Mouse (Mus musculus) heart, postnatal 25 days (tissue): ENCODE results near the gene Lrch3. TPM values are rescaled to one million over a fixed set of nuclear protein-coding genes. Genes with fewer than 3 reads are reported as not detected.
"Not testable (repeated sequence)": the region's sequence is repeated elsewhere in the genome, so short reads cannot be mapped to it uniquely, and the experiment has no call there.

Experiments used
- DNase-seq: peaks from one replicate; pipeline ENCODE4 v3.0.0; 2022; ENCODE audit warnings: low spot score
- intact Hi-C: fragments of 180-260 bp; cut with DNase I; formaldehyde crosslinking; loops from one replicate; pipeline ENCODE4 v1.15.1; 2025
- total RNA-seq, 2 experiments: library from RNA; stranded (reverse); gene quantifications; 2 replicates each; pipeline ENCODE4 v1.2.3; 2021

The Lrch3 gene
- total RNA-seq, 2 experiments from 2014 or later: 25.9 to 27.2 TPM

GRCm38 (mm10) chr16:32902051-32902428 is 11.9 kb upstream of the Lrch3 start:
- intact Hi-C loops: no loop called here
- no peak for DNase-seq

- no peak for DNase-seq
- intact Hi-C loops: loop anchor here (5.0 kb wide), 1 partner anchor 66 kb away; no protein-coding TSS in a partner anchor
Measured at GRCm38 (mm10) chr16:32906186-32906585, 7.7 kb upstream of the Lrch3 start.

- no peak for DNase-seq
- intact Hi-C loops: loop anchor here (5.0 kb wide), 1 partner anchor 66 kb away; no protein-coding TSS in a partner anchor
Measured at GRCm38 (mm10) chr16:32906727-32907126, 7.2 kb upstream of the Lrch3 start.

- DNase-seq: no peak
- intact Hi-C loops: loop anchor here (5.0 kb wide), 1 partner anchor 34 kb away; no protein-coding TSS in a partner anchor
Measured at GRCm38 (mm10) chr16:32913212-32913611, 688 bp upstream of the Lrch3 start.

DNA sequence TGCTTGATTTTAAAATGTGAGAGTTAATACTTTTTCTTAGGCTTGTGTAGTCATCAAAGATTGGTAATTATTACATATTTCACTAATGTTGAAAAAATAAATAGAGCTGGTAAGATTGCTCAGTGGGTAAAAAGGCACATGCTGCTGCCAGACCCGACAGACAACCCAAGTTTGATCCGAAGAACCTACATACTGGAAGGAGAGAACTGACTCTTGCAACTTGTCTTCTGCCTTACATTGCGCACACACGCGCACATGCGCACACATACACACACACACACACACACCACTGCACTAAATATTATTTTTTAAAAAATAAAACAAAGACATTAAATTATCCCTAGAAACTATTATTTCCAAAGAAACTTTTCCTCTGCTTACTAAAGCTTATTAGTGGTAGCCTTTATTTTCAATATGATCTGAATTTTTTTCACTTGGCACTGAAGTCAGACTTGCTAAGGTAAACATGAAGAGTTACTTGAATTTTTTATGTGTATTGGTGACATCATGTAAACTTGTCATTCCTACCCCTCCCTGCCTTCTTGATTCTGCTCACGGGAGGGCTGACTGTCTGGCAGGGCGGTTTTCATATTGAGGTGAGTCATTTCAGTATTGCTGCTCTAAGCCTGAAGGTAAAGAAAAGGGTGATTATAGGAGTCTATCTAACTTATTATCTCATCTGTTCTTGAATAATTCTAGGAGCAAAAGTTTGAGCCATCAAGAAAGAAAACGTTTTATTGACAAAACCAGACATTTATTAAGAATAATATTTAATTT is 1.6 kb downstream of the Lrch3 start:
- intact Hi-C loops: no loop called here
- no peak for DNase-seq

DNA sequence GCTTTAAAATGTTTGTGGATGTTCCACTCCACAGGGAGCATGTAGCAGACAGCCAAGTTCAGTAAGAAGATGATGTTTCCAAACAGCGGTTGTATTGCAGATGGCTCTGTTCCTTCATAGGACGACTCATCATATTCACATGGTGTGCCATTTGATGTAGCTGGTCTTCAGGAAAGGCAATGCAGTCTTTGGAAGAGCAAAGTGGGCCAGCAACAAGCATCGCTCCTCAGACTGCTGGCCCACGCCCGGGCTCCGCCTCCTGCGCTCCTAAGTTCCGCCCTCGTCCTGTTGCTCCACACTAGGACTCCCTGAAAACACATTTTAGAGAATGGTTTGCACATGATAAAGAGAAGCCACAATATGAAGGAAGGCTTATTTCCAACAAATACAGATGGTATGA is 12.7 kb downstream of the Lrch3 start:
- DNase-seq, intact Hi-C loops: not testable (repeated sequence)

GRCm38 (mm10) chr16:32927044-32927443 is 13.1 kb downstream of the Lrch3 start:
- intact Hi-C loops: no loop called here
- no peak for DNase-seq

DNA sequence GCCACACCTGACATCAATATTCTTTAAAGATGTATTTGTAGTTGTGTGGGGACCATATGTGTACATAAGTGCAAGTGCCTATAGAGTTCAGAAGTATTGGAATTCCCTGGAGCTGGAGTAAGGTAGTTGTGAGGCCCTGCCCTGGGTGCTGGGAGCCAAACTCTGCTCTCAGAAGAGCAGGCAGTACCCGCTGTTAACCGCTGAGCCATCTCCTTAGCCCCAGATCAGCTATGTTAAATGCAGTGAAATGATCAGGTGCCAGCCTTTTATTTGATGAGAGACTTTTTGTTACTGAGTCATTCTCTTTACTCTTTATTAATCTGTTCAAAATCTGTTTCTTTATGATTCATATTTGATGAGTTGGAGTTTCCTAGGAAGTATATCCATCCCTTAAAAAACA is 16.0 kb downstream of the Lrch3 start:
- intact Hi-C loops: no loop called here
- DNase-seq: no peak

- intact Hi-C loops: no loop called here
- DNase-seq: no peak
Measured at GRCm38 (mm10) chr16:32934470-32934869, 20.6 kb downstream of the Lrch3 start.

DNA sequence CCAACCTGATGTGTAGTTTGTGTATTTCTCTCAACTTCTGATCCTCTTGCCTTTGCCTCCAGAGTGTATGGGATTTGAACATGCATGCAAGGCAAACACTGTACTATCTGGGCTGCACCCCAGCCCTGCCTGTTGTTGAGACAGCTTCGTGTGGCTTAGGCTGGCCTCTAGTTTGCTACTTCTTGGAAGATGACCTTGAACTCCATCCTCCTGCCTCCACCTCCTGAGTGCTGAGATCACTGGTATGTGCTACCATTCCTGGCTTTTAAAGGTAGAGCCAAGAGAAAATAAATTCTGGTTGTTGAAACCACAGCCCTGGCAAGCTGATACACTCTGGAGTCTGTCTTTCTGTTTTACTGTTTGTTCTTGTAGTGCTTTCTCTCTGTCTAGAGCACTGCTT is 21.2 kb downstream of the Lrch3 start:
- DNase-seq: no peak
- intact Hi-C loops: no loop called here

DNA sequence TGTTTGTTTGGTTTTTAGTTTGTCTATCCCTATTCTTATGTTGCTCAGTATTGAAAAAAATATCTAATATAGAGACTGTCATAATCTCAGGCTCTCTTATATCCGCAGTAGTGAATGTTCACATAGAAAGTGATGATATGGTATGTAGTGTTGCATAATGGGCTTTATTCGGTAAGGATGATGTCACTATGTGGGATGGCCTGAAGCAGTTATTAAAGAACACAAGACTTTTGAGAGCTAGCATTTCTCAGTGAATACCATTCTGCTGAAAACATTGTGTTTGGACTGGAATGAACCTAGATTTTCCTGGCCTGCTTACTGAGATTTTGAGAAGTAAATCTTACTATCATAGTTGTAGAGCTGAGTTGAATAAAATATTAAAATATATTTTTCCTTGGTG is 23.5 kb downstream of the Lrch3 start:
- no peak for DNase-seq
- intact Hi-C loops: no loop called here

GRCm38 (mm10) chr16:32939301-32939700 is 25.4 kb downstream of the Lrch3 start:
- intact Hi-C loops, DNase-seq: not testable (repeated sequence)

DNA sequence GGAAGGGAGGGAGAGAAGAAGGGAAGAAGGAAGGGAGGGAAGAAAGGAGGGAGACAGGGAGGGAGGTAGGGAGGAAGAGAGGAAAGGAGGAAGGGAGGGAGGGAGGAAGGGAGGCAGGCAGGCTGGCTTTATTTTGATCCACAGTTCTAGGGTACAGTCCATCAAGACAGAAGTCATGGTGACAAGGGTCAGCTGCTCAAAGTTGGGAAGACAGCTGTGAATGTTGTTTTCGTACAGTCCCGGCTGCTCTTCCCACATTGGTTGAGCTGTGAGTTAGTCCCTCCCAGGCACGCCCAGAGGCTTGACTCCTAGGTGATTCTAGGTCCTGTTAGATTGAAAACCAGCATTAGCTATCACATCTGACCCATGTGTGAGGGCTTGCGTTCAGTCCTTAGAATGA is 25.8 kb downstream of the Lrch3 start:
- peak; percentile 9 for DNase-seq
- intact Hi-C loops: not testable (repeated sequence)

DNA sequence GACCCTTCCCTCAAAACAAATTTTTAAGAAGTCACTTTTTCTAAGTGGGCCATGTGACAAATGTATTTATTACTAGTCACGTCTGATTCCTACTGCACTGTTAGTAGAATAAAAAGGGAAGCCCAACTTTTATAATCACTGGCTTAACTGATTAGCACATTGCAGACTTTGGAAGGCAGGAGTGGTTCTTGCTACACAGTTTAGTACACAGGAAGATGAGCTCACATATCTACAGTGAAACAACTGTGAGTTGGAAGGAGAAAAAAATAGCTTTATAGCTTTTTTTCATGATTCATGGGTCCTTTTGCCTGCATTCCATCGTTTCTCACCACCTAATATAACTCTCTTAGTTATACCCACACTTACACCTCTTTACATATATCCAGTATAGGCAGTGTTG is 27.3 kb downstream of the Lrch3 start:
- intact Hi-C loops: not testable (repeated sequence)

GRCm38 (mm10) chr16:32942694-32943093 is 28.8 kb downstream of the Lrch3 start:
- intact Hi-C loops: no loop called here

More for the DNA sequence above, 27.3 kb downstream of the Lrch3 start:
- DNase-seq: not testable (repeated sequence)

DNA sequence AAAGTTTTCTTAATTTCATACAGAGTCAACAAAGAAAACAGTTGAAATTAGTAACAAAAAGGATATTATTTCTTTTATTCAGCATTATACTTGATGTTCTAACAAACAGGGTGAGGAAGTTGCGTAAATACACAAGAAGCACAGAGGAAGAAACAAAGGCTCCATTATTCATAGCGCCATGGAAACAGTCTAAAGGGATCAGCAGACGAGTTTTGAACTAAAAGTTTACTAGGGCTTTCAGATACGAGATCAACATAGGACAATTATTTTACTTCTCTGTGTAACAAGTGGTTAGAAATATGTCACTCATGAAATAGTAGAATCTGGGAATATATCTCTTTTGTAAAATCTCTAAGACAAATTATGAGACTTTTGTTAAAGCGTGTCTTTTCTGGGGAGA is 31.5 kb downstream of the Lrch3 start:
- intact Hi-C loops: loop anchor here (5.0 kb wide), 1 partner anchor 33 kb away; the partner anchor contains the start of gene Lrch3
- no peak for DNase-seq

More at GRCm38 (mm10) chr16:32942694-32943093, 28.8 kb downstream of the Lrch3 start:
- DNase-seq: no peak

DNA sequence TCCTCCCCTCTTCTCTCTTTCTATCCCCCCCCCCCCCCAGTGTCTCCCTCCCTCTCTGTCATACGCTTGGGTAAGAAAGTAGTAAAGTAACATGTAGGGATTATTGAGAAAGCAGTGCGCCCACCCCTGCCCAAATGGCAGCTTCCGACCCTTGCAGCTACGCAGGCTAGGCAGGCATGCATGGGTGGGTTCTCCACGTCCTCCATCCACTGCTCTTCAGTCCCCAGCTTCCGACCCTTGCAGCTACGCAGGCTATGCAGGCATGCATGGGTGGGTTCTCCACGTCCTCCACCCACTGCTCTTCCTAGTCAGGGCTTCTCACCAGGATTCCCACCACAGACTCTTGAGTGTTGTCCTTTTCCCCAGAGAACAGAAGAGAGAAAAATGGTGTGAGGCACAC is 34.1 kb downstream of the Lrch3 start:
- intact Hi-C loops: loop anchor here (5.0 kb wide), 1 partner anchor 36 kb away; the partner anchor contains the start of gene Lrch3
- no peak for DNase-seq

DNA sequence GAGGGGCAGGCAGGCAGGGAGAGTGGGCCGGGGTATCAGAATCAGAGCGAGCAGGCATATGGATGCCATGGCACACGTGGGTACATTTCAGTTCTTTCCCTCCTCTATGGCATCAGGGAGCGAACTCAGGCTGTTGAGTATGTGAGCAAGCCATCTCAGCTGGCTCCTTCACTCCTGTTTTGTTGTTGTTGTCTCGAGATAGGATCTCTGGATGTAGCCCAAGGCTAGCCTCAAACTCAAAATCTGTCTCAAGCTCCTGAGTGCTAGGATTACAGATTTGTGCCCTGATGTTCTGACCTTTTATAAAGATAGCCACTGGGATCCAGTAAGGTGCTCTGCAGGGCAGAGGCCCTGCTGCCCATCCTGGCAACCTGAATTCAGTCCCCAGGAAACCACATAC is 34.8 kb downstream of the Lrch3 start:
- intact Hi-C loops: loop anchor here (5.0 kb wide), 1 partner anchor 36 kb away; the partner anchor contains the start of gene Lrch3
- DNase-seq: no peak

DNA sequence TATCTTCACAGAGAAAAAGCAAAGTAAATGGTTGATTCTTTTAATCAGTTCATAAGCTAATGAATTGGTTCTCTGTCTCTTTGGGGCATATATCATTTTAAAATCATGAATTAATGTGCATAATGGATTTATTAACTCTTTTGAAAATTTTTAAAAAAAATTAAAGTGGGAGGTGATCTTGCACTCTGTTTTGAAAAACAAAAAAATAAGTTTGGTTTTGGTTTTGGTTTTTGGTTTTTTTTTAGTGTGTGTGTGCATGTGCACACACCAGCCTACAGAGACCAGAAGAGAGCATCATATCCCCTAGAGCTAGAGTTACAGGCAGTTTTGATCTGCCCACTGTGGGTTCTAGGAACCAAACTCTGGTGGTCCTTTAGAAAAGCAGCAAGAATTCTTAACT is 35.4 kb downstream of the Lrch3 start:
- no peak for DNase-seq
- intact Hi-C loops: loop anchor here (5.0 kb wide), 1 partner anchor 37 kb away; the partner anchor contains the start of gene Lrch3

- intact Hi-C loops: no loop called here
Measured at GRCm38 (mm10) chr16:32951074-32951473, 37.2 kb downstream of the Lrch3 start.

DNA sequence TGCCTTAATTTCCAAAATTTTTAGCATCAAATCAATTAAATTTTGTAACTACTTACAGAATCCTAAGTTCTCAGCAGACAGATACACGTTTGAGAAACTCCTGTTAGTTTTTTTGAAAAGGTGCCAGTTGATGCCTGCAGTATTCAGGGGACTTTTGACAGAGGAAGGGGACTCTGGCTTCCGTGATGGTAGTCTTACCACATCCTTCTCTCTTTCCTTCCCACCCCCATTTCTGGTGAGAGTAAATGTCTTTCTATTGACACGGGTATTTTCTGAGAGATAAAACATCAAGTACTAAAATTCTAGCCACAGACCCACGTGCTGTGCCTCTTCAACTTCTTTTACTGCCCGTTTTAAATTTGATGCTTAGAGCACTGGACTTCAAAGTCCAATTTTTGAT is 39.9 kb downstream of the Lrch3 start:
- no peak for DNase-seq

More at GRCm38 (mm10) chr16:32951074-32951473, 37.2 kb downstream of the Lrch3 start:
- no peak for DNase-seq

More for the DNA sequence above, 39.9 kb downstream of the Lrch3 start:
- intact Hi-C loops: no loop called here
